Mouse (Mus musculus) natural killer cell, adult 2 months (primary cell): ENCODE results near the gene Fam160a1.

Experiments
- DNase-seq, 2 experiments: peaks; one replicate each; pipeline ENCODE4 v3.0.0; 2022; ENCODE audit warnings: low spot score in 2 of 2

Gene Fam160a1

GRCm38 (mm10) chr3:85746116-85746515, 71.0 kb downstream of the Fam160a1 start:
- no peak for DNase-seq

DNA sequence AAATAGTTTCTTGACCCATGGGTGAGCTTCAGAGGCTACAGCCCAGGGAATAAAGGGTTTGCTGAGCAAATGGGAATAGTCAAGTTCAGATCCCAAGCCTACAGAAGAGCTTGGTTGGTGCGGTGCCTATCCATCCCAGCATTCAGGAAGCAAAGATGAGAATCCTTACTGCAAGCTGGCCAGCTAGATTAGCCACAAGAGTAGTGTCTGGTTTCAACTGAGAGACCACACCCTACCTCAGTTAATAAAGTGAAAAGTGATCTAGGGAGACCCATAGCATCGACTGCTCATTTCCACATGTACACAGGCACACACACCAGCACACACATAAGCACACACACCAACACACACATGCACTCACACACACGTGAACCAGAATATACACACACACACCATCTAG, 75.3 kb downstream of the Fam160a1 start:
- DNase-seq: no peak

DNA sequence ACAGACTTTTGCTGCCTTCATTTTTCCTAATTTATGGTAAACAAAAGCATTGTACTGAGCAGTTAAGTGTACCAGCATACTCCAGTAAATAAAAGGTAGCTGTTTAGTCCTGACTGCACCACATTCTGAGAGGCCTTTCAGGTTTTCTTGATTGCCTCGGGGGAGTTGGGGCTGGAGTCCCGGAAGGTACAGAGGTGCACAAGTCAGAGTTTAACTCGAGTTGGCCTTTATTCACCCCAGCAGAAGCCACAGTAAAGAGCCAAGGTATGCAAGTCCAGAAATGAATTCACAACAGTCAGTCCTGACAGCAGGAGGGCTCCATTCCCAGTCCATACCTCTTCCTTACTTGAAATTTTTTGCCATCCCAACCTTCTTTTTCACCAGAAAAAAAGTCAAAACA, 78.5 kb downstream of the Fam160a1 start:
- DNase-seq: no peak

DNA sequence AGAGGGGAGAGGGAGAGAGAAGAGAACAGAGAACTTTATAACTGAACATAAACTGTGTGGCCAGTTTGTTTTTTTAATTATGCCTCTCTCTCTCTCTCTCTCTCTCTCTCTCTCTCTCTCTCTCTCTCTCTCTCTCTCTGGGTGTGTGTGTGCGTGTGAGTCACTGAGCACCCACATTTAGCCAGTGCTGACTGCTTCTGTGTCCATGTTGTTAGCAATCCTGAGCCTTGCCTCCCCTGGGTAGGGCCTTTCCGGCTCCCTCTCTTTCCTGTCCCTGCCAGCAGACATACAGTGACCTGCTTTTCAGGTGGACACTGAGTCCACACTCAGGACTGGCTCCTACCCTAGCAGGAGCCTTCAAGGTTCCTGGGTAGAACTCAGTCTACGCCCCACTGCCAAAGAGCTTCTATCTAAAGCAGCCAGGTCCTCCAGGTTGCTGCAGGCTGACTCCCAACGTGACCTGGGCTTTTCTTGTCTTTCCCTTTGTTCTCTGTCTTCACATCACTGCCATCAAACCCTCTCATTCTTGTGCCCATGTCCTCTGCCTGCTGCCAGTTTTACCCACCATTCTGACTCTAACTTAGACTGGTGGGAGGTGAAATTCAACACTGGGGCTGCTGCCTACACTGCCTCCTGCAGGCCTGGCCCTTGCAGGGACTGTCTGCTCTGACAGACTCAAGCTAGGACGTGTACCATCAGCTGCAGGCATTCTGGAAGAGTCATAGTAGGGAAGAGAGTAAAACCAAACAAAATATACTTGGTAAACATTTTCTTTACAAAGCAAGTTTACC, 83.0 kb downstream of the Fam160a1 start:
- no peak for DNase-seq

GRCm38 (mm10) chr3:85727171-85727570, 89.9 kb downstream of the Fam160a1 start:
- no peak for DNase-seq

DNA sequence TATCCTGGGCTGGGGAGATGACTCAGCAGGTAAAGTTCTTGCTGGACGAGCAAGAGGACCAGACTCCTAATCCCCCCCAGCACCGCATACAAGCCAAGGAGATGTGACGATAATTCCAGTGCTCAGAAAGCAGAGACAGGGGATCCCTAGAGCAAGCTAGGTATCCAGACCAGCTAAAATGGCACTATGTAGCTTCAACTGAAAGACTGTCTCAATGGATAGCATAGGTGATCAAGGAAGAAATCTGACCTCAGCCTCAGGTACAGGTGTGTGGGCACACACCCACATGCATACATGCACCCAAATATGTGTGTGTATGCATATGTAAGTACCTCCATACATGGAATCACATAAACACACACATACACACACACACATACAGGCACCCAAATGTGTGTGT, 91.1 kb downstream of the Fam160a1 start:
- DNase-seq: no peak

- no peak for DNase-seq
These were observed 92.0 kb downstream of the Fam160a1 start for GRCm38 (mm10) chr3:85725110-85725509.

DNA sequence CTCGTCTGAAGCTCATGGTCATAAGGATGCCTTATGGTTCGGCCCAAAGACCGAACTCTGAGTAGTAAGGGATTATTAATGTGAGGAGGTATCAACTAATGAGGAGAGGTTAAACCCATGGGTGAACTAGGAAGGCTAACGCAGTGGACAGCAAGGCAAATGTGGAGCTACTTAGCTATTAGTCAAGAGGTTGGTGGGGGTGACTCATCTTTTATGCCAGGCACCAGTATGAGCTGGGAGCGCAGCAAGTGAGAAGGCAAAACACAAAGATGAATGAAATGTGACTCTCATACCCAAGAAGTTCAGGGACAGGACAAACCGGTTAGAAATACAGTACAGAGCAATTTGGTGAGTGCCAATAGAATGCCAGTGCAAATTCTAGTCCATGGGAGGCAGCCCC, 94.5 kb downstream of the Fam160a1 start:
- DNase-seq: no peak

DNA sequence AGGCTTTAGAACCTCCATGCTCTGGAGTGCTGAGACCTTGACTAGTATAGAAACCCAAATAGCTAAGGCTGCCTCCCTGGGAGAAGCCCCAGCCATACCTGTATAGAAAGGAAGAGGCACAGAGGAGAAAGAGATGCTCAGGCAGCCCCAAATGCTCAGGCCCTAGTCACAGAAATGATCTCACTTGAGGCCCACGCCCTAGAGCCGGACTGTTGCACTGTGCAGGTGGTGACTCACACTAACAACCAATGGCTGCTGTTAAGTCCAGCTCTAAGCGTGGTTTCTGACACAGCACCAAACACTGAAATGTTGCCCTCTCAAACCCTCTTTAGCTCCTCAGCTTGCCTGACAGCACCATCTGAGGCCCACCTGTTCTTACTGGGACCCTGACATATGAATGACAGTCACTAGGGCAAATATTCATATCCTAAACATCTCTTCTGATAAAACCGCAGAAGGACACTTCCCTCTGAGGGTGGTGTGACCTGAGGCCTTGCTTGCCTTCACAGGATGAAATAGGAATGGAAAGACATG, 101.3 kb downstream of the Fam160a1 start:
- DNase-seq: no peak

GRCm38 (mm10) chr3:85713936-85714709, 103.0 kb downstream of the Fam160a1 start:
- no peak for DNase-seq

DNA sequence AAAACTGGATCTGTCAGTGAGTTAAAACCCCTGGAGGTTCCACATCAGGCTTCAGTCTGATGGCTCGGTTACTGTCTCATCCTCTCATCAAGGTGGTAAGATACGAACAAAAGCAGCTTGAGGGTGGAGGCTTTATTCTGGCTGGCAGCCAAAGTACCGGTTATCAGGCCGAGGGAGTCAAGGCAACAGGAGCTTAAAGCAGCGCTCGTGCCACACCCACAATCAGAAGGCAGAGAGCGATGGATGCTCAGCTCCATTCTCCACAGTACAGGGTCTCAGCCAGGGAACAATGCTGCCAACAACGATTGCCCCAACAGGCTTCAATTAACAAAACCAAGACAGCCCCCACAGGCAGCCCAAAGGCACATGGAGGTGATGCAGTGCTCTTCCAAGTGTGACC, 106.4 kb downstream of the Fam160a1 start:
- DNase-seq: no peak

- DNase-seq: peak in 1 of 2 experiments; percentile 21
These were observed 109.7 kb downstream of the Fam160a1 start for GRCm38 (mm10) chr3:85707421-85707820.

- DNase-seq: no peak
These were observed 113.8 kb downstream of the Fam160a1 start for GRCm38 (mm10) chr3:85703141-85703882.

- no peak for DNase-seq
These were observed 118.6 kb downstream of the Fam160a1 start for GRCm38 (mm10) chr3:85698496-85698895.

DNA sequence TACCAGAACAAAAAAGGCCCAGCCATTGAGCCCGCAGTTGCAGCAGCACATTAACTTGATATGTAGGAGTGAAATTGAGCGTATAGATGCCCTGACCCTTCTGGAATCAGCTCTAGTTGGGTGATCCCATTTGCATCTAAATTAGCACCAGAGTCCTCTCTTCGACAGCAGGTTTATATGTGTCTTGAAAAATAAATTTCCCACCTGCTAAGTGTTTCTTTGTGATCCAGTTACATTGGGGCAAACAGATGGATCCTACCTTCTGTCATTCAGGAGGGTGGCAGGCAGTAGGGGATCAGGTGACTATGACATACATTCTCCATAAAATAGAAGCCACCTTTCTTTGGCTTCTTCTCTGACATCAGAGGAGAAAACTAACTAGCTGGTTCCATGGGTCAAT, 122.0 kb downstream of the Fam160a1 start:
- no peak for DNase-seq

DNA sequence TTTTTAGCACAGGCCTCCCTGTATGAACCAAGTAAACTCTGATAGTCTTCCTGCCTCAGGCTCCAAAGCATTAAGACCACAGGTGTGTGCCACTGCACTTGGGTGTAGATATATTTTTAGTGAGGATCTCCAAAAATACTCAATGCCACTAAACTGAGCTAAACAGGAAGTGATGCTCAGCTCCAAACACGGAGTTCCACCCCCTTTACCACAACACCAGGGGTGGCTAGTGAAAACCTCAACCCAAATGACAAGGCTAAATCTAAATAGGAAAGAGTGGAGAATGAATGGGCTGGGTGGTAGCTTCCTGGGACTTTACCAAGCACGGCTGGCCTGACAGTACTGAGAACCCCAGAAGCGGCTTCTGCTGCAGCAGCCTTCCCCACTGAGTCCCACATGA, 124.1 kb downstream of the Fam160a1 start:
- no peak for DNase-seq

- no peak for DNase-seq
These were observed 126.0 kb downstream of the Fam160a1 start for GRCm38 (mm10) chr3:85691134-85691533.

GRCm38 (mm10) chr3:85688341-85688740, 128.8 kb downstream of the Fam160a1 start:
- DNase-seq: no peak

DNA sequence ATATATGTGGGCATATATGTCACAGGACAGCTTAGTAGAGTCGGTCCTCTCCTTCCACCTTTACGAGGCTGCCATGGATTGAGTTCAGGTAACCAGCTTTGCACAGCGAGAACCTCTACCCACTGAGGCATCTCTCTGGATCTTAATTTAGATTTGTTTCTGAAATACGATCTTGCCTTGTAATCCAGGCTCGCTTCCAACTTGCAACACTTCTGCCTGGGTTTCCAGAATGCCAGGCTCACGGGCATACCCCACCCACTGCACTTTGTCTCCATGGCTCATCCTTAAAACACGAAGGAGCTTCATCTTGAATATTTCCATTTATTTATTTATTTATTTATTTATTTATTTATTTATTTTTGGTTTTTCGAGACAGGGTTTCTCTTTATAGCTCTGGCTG, 131.8 kb downstream of the Fam160a1 start:
- DNase-seq: no peak

DNA sequence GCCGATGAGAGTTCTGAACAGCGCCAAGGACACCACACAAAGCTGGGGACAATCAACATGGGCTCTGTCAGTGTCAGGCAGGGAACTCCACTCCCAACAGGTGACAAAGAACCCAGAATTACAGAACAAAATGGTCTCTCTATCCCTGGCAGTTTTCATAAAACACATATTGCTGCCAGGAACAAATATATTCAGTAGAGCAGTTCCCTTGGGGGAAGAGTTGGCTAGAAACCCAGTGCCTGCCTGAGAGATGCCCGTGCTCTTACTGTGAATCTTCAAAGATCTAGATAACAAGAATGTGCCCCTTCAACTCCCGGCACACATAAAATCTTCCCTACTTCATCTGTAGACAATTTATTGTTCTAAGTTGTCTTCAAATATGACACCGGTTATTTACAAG, 133.5 kb downstream of the Fam160a1 start:
- DNase-seq: no peak

DNA sequence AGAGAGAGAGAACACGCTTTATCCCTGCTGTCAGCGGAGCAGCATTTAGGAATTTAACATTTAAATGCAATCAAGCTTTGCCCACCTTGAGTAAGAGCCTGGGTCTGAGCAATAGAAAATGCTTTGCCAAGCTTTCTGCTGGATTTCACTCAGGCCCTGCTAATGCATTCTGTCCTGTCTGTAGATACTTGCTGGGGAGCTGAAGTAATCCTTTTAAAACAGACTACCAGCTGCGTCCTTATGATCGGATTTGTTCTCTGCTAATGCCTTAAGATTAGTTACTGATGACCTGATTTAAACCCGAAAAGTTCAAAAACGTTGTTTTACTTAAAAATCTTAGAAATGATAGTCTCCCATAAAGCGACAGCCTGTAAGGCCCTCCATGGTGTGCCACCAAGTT, 136.0 kb downstream of the Fam160a1 start:
- DNase-seq: no peak

GRCm38 (mm10) chr3:85679960-85680359, 137.1 kb downstream of the Fam160a1 start:
- no peak for DNase-seq
